Mouse (Mus musculus) retina, postnatal 1 day (tissue): ENCODE measurements around the gene Rnf217.

ENCODE experiments used
- DNase-seq: peaks from one replicate; pipeline ENCODE4 v3.0.0-alpha.2; 2012

Rnf217 gene

DNA sequence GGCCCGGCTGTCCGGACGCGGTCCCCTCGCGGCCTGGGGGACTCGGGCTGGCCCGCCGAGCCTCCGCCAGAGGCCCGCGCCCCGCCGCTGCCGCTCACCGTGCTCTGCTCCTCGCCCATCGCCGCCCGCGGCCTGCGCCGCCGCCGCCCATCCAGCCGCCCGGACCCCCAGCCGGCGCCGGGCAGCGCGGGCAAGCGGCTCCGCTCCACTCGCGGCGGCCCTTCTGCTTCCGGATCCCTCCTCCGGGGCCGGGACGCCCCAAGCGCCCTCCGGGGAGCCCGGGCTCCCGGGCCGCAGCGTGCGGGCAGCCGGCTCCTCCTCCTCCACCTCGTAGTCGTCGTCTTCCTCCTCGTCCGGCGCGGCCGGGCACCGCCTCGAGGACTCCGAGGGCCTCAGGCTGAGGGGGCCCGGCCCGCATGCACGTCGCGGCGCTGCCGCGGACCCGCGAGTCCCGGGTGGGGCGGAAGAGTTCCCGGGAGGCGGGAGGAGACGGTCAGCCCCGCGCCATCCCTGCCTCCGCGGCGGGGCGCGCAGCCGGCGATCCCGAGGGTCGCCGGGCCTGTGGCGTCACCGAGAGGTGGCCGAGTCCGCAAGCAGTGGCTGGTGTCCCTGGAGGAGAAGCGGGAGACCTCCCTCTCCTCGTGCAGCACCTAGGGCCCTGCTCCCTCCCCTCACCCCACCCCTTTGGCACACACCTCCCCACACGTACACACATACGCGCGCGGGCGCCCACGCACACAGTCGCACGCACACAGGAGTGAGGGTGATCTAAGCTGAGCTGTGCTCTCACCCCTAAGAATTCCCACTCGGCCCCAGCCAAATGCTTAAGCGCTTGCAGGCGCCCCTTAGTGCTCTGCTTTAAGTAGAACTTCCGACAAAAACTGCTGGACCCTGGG is at the start of gene Rnf217:
Gene Rnf217, minus strand, starts transcription at position 119 of the 896 bp plus-strand sequence.
- DNase-seq = peak; percentile 82

GRCm38 (mm10) chr10:31647270-31647669 is 38.3 kb upstream of the Rnf217 start:
- no peak for DNase-seq

DNA sequence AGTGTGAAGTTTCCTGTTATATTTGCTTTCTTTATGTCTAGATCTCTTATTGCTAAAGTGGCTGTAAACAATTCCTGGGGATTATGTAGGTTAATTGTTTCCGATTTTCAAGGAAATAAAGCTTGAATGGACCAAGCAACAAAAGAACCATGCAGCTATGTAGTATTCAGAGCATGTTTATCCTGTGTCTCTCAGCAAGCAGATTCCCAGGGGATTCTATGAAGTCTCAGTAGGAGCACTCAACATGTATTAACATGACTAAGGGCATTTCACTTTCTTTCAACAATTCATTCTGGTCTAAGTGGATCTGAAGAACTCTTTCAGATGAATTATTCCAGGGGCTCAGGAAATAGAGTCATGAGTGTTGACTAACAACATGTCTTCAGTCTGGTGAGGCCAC is 37.1 kb upstream of the Rnf217 start:
- no peak for DNase-seq

- no peak for DNase-seq
Observed at GRCm38 (mm10) chr10:31635098-31635497, 26.1 kb upstream of the Rnf217 start.

- no peak for DNase-seq
Observed at GRCm38 (mm10) chr10:31632005-31632404, 23.0 kb upstream of the Rnf217 start.

GRCm38 (mm10) chr10:31615355-31615754 is 6.4 kb upstream of the Rnf217 start:
- no peak for DNase-seq

DNA sequence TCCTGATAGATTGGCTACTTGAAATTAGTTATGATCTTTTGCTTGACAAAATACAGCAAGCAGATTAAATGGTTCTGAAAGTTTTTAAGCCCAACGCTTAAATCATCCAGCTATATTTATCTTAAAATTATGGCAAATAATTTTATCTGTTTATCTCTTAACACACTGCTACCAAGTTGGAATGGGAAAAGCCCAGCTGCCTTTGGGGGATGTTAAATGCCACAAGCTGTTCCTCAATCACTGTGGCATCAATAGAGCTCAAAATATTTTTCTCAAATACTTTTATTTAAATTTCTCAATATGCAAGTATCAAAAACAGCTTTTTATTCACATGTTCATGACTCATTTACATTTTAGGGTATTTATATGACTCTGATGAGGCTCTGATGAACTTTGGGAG is 5.1 kb upstream of the Rnf217 start:
- DNase-seq = no peak

GRCm38 (mm10) chr10:31608441-31609065 is 431 bp downstream of the Rnf217 start:
- peak; percentile 62 for DNase-seq

- no peak for DNase-seq
Observed at GRCm38 (mm10) chr10:31606981-31607867, 1.8 kb downstream of the Rnf217 start.

- no peak for DNase-seq
Observed at GRCm38 (mm10) chr10:31603855-31604254, 5.1 kb downstream of the Rnf217 start.

DNA sequence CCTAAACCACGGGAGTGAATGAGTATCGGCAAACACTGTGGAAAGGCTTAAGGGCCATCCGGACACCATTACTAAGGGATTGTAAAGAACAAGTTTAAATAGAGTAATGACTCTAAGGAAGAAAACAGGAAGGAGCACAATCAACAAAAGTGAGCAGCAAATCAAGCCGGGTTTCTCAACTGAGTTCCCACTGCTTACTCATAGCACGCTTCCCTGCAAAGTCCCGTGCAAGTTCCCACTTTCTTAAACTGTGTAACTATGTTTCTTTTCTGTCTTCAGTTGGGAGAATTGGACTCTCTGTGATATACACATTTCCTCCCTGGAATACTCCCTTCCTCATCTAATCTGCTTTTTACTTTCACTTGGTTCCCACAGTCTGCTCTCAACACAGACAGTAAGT is 8.9 kb downstream of the Rnf217 start:
- DNase-seq = no peak

DNA sequence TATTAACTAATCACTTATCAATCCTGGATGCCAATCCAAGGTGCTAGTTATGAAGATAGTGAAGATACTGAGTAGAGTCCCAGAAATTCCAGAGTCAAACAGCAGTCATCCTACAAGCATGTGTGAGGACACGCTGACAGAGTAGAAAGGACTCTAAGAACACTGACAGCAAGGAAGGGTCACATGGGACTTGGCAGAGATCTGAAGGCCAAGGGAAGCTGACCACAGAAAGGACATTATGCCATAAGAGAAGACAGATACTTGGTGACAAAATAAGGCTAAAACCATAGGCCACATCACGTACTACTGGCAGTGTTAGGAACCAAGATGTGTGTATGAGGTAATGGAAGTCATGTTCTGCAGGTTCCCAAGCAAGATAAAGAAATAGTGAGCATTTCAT is 11.1 kb downstream of the Rnf217 start:
- DNase-seq = no peak

- DNase-seq = no peak
Observed at GRCm38 (mm10) chr10:31596804-31597203, 12.2 kb downstream of the Rnf217 start.

DNA sequence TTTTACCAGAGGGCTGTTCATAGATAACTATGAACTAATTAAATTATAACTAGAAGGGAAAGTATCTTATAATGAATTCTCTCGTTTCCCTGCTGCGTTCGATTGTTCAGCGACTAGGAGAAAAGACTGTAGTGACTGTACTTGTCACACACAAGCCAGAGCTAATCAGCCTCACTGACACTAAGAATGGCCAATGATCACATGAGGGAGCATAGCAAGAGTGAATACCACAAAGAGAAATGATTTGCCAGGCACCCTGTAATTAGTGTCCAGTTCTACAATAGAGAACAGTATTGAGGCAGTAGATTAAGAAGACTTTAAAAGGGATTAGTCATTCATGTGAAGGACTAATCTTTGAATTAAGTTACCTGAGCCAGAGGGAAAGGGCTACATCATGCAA is 13.7 kb downstream of the Rnf217 start:
- DNase-seq = peak; percentile 49

DNA sequence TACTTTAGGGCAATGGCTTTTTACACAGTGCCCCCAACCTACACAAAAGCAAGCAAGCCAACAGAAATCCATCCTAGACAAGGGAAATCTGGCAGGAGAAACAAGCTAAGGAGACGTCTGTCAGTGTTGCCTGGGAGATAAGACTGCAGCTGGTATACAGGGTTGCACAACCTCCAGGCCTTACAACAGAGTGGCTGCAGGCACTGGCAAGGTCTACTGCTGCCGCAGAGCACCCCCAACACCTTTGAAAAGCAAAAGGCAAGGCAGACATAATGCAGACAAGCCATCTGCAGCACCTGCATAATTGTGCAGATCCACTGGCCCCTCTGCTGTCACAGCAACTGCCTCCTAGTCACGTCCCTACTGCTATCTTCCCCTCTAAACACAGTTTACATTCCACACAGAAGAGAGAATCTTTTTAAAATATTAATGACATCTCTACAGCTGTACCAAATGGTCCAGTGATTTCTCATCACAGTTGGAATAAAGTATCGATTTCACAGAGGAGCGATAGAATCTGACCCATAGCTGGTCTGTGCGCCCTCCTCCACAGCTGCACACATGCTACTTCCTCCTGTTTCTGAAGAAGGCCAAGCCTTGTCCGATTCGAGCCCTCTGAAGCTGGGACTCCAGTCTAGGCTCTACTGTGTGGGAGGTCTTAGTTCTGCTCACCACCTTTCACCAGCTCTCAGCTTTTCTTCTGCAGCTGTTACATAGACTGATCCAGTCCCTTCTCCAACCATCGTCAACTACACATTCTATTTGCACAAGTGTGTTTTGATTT is 16.1 kb downstream of the Rnf217 start:
- peak; percentile 55 for DNase-seq

DNA sequence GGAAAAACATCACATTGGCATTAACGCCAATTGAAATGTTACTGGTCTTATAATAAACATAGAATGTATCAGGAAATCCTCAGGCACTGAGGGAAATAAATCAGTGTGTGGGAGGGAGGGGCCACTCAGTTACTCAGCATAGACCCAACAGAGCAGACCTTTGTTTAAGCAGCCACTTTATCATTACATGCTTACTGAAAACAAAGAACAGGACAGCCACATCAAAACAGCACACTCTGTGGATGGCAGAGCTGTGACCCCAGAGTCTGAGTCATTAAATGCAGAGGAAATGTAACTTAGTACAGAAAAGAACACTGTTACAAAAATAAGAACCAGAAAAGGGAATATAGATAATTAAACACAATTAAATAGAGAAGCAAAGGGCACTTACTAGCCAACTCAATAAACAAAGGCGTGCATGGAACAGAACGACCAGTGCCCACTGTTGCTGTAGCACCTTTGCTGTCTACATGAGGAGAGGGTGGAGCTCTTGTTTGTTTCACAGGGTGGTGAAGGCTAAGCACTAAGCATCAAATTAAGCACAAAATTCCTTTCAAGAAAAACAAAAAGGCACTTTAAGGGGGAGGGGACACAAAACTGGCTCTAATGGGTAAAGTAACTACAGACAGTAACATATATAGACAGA is 16.8 kb downstream of the Rnf217 start:
- peak; percentile 55 for DNase-seq

DNA sequence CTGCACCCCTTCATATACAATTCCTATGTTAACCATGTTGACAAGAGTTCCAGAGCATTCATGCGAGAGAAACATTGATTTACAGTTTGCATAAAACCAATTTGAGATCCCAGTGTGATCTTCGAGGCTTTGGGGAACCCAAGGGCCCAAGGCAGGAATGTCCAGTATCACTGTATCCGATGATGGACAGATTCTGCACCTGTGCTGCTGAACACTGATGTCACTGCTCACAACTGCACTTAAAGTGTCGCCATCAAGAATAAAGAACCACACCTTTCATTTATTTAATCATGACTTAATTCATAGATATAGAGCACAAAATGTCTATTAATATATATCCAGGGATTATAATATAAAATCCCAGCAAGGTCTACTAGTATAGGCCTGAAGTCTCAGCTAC is 28.3 kb downstream of the Rnf217 start:
- DNase-seq = no peak

DNA sequence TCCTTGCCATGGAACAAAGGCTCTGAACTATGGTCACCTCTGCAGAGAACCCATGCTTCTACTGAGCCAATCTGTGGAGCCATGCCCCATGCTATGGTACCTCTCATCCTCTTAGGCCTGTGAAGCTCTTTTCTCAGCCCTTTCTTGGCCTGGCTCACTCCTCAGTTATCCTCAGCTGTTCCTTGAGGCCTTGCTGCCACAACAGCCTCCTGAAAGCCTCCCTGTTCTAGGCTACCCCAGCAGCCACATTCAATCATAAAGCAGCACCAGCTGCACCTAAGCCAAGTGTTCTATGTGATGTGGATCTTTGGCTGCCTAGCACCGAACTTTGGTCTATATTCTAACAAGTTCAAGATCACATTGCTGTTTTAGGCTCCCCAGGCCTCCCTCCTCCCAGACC is 28.9 kb downstream of the Rnf217 start:
- no peak for DNase-seq

DNA sequence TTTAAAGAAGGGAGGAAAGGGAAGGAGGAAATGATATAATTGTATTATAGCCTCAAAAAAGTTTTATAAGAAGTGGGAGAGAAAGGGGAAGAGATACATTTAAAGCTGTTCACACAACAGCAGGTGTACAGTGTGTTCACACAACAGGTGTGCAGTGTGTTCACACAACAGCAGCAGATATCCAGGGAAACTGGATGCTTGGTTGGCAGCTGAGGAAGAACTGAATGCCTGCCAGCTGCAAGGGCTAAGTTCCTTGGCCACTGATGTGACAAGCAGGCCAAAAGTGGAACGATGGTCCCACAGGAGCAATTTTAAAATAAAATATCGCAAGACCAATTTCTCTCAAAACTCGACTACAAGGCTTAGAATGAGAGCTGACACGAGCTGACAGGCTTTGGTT is 35.7 kb downstream of the Rnf217 start:
- no peak for DNase-seq

DNA sequence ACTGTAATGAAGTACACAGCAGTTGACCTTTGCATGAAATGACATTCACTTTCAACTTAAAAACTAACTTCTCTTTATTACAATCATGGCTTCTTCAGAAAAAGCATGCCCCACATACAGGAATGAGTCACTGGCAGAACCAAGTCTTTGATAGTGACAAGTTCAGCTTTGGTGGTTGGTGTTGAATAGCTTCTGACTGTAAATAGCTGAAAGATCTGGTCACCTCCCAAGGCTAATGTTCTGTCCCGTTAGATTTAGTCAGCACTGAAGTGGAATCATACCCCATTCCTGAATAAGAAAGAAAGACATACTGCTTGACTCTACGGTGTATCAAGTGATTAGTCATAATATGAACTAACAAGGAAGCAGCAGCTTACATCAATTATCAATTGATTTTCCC is 51.7 kb downstream of the Rnf217 start:
- no peak for DNase-seq

GRCm38 (mm10) chr10:31555433-31555960 is 53.5 kb downstream of the Rnf217 start:
- DNase-seq = no peak

GRCm38 (mm10) chr10:31553302-31553701 is 55.7 kb downstream of the Rnf217 start:
- no peak for DNase-seq
